Mouse (Mus musculus) Muller cell, postnatal 12 days (primary cell): ENCODE measurements at regions not wholly inside any gene's neighbourhood (a gene's known extent, or its start where the extent isn't known, plus 50 kb on each side); places are given as distances from the start of the nearest gene placed in this dataset.

Source experiments
- DNase-seq: peaks from one replicate; pipeline ENCODE4 v3.0.0-alpha.2; 2015; ENCODE audit errors: inconsistent ontology term

DNA sequence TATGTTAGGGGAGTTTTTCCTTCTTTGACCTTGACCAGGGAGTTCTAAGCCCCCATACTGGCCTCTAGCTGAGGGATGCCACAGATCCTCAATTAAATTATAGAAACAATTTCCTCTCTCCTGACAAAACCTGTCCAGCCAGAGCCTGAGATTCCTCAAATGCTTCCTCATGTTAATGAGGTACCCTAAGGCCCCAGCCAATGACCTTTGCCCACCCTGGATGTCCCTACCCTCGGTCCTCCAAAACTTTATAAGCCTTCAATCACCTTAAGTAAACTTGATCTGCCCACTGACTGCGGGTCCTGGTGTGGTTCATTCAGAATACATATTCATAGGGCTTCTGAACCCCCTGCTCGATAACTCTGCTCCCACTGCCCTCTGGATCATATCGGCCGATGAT is 227.7 kb upstream of the Vstm2b start:
- DNase-seq, result no peak

- DNase-seq, result no peak
Observed at GRCm38 (mm10) chr7:40671068-40671467, 227.1 kb upstream of the Vstm2b start.

DNA sequence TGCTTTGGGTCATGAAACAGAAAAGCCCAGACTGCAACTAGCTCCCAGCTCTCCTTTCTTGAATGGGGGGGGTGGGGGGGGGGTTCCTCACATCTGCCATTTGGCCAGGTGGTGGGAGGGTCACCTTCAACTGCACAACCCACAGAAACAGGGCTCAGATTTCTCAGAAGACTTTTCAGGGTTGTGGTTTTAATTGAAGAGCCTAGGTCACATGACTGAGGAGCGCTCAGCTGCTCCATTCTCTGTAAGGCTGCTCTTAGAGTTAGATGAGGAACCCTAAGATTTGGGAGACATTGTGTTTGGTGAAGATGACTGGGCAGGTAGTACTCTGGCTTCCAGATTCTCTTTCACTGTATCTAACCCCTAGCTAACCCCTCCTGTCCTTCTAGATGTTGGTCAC is 225.8 kb upstream of the Vstm2b start:
- DNase-seq, result no peak

DNA sequence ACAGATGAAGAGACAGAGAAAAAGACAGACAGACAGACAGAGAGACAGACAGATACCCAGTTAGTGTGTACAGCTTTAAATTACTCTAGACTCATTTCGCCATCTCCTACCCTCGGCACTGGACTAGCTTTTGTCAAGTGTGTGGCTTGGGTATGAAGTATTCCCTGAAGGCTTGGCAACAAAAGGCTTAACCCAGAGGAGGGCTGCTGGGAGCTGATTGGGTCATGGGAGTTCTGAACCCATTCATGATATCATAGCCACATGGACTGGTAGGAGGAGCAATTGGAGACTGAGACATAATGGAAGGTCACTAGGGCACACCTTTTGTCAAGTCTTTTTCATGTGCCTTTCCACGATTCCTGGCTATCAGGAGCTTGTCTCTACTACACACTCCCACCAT is 223.7 kb upstream of the Vstm2b start:
- DNase-seq, result no peak

DNA sequence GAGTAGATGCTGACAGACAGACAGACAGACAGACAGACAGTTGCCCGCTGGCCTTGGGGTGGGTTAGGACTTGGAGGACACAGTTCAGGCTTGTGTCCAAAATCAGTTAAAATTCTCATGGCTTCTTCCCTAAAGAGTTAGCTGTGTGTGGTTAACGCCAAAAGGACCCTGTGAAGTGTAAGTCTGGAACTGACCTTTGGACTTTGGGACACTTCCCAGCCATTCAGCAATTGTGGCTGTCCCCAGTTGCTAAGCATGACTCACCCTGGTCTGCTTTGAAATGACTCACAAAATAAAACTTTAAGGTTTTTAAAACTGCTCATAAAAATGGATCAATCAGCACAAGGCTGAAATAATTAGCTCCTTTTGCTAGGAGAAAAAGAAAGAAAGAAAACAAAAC is 220.5 kb upstream of the Vstm2b start:
- DNase-seq, result peak; percentile 83

- no peak for DNase-seq
Observed at GRCm38 (mm10) chr7:40680567-40680966, 217.6 kb upstream of the Vstm2b start.

DNA sequence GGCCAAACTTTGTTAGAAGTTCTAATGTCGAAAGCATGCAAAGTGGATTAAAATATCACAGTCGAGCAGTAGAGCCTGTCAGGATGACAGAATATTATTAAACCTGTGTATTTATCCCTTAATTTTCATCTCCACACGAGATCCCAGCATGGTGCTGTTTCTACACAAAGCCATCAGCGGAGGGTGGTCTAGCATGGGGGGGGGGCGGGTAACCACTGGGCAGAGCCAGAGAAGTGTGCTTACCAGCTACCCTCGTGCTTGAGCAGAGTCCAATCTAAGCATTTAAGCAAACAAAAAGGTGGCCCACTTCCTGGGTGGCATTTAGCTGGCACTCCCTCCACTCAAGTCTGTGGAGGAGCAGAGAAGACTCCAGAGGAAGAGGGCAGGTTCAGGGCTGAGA is 217.1 kb upstream of the Vstm2b start:
- no peak for DNase-seq

- no peak for DNase-seq
Observed at GRCm38 (mm10) chr7:40683176-40683575, 215.0 kb upstream of the Vstm2b start.

GRCm38 (mm10) chr7:40683641-40684040 is 214.5 kb upstream of the Vstm2b start:
- DNase-seq, result no peak

DNA sequence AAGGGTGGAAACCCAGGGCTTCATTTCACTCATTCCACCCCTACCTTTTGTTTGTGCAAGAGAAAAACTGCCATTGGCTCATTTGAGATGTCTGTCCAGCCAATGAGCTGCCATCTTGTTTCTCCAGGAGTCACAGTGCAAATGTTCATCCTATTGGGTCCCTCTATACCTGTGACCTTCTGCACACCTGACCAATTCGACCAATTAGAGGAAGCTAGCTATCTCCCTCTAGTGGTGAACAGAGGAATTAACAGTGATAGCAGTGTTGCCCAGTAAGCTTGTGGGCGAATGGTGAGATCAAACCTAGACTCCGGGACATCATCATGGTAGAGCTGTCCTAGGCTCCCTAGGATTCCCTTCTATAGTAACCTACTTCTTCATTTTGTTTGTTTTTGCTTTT is 211.1 kb upstream of the Vstm2b start:
- no peak for DNase-seq

DNA sequence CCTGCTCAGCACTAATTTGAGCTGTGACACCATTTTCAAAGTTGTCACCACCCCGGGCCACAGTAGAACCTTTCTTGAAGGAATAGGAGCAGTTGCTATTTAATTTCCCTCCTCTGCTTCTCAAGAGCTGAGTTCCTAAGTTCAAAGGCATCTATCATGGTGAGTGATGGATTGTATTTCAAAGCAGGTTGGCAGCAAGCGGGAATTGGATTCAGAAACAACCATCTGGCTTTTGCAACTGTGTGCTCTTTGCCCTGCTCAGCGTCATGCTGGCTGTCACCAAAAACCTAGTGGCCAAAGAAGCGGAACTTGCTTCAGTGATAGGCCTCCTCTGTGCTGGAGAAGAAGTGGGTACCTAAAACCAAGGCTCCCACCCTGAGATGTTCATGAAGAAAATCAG is 209.6 kb upstream of the Vstm2b start:
- no peak for DNase-seq

DNA sequence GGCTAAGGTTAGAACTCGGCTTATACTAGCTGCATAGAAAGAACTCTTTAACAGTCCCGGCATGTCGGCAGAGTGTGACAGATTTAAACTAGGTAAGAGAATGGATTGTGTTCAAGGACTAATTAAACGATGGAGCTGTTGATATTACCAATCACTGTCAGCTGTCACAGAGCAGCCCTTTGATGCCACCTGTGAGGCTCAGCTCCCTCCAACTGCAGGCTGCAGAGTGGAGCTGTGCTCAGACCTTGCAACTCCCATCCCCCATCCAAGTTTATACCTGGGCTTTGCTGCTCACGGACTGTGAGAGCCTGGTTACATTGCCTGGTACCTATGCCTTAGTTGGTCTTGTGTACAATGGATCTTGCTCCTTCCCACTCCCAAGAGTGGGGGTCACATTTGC is 204.4 kb upstream of the Vstm2b start:
- DNase-seq, result no peak

- no peak for DNase-seq
Observed at GRCm38 (mm10) chr7:40697551-40697950, 200.6 kb upstream of the Vstm2b start.

GRCm38 (mm10) chr7:40698309-40698708 is 199.8 kb upstream of the Vstm2b start:
- DNase-seq, result no peak

DNA sequence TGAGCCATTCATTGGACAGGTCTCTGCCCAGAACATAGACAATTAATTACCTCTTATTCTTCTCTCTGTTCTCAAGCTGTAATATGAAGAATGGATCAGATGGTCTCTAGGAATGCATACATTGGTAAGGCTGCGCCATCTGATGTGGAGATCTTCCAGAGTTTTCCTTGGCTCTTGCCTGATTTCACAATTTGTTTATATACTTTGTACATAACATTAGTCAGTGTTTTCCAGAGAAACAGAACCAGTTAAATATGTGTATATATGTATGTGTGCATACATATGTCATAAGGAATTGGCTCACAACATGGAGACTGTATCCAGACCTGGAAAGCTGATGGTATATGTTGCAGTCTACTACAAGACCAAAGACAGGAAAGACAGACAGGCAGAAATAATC is 198.5 kb upstream of the Vstm2b start:
- DNase-seq, result no peak

GRCm38 (mm10) chr7:40700656-40701055 is 197.5 kb upstream of the Vstm2b start:
- no peak for DNase-seq

GRCm38 (mm10) chr7:40702191-40703045 is 195.7 kb upstream of the Vstm2b start:
- no peak for DNase-seq

DNA sequence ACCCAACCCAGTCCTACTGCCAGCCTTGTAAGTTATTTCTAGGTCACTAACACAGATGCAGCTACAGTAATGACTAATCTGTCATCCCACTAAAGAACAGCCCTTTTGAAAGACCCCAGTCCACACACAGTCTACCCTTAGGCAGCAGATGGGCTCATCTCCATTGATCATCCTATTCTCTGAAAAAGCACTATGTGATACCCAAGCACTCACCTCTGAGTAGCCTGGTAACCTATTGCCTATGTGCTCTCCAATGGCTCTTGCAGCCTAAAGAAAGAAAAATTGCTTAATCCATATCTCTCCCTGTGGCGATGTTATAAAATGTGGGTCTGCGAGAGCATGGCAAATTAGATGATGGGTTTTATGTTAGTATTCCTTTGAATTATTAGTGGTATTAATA is 189.9 kb upstream of the Vstm2b start:
- no peak for DNase-seq

- peak; percentile 76 for DNase-seq
Observed at GRCm38 (mm10) chr7:40717991-40718390, 180.1 kb upstream of the Vstm2b start.

DNA sequence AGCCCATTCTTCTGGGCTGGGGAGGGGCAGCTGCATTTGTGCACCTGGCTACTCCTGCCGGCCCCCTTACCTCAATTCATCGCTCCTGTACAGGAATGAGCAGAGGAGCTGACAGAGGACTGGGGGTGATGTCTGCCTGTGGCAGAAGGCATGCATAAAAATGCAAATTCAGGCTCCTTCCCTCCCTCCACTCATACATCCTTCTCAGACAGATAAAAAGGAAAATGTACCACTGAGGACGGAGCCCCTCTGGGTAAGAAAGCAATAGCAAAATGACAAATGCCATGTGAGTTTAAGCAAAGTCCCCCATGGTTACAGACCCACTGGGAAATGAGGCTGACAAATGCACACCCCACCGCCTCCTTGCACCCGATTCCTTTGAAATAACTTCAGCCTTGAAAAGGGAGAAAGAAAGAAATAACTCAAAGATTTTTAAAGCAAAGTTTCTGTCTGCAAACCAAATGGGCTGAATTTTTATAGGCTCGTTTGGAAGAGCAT is 161.1 kb upstream of the Vstm2b start:
- DNase-seq, result no peak

GRCm38 (mm10) chr7:40737496-40737895 is 160.6 kb upstream of the Vstm2b start:
- DNase-seq, result no peak

DNA sequence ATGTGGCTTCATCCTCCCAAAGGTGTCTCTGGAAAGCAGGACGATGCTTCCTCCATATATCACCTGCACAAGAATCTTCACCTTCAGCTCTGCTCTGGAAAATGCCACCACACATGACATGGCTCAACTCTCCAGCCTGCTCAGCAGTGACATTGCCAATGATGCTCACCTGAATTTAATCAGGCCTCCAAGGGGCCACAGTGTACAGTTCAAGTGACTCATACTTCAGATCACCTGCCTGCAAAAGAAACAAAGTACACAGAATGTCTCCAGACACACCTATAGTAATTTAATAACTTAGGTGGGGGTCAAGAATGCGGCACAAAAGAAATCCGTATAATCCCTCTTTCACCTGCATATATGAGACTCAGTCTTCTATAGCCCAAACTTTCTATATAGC is 160.0 kb upstream of the Vstm2b start:
- no peak for DNase-seq

DNA sequence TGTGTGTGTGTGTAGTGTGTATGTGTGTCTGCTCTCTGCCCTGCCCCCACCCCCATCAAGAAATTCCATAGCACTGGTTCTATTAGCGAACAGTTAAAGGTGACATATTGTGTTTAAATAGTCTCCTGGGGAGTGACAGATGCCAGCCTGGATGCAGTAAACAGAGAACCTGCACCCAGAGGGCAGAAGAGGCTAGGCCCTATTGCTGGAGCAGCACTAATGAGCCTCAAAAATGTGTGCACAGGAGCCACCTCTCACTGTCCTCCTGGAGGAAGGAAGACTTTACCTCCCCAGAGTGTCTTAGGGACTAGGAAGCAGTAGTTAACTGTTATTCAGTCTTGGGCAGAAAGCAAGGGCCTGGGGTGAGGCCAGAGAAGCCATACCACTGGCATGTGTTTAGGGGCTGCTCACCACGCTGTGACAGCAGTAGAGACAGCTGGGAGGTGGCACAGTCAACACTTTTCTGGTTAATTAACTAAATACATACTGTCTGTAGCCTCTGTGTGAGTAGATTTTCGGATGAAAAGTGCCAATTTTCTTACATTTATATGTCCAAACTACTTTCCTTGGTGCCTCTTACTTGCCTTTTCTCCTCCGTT is 155.5 kb upstream of the Vstm2b start:
- no peak for DNase-seq
